Mouse (Mus musculus) embryonic facial prominence, embryonic 11.5 days (tissue): ENCODE data around the gene Timm13. TPM values are rescaled to one million over a fixed set of nuclear protein-coding genes. Genes with fewer than 3 reads are reported as not detected.

Experiments used
- ATAC-seq: fragments of 200-750 bp; cut with Nextera tagmentation; replicated peaks from 2 replicates; pipeline ENCODE4 v1.8.0; 2017; ENCODE audit warnings: low read depth; ENCODE audit not compliant: insufficient number of reproducible peaks, low FRiP score, low TSS enrichment
- DNase-seq: peaks from one replicate; pipeline ENCODE4 v3.0.0-alpha.2; 2015; ENCODE audit warnings: low spot score
- H3K27ac ChIP-seq: fragments of 300-500 bp; sonication (generic); replicated peaks from 2 replicates; pipeline ENCODE4 v1.5.1; 2014; ENCODE audit warnings: mild to moderate bottlenecking, low read depth, low read length, control low read depth
- H3K27me3 ChIP-seq: fragments of 300-500 bp; sonication (generic); 2 replicates; pipeline ENCODE4 v1.6.1; 2014; ENCODE audit warnings: mild to moderate bottlenecking, low read length, moderate library complexity, mixed read lengths; ENCODE audit not compliant: control insufficient read depth, insufficient read depth
- H3K36me3 ChIP-seq: fragments of 300-500 bp; sonication (generic); replicated peaks from 2 replicates; pipeline ENCODE4 v1.6.1; 2014; ENCODE audit warnings: low read depth, mild to moderate bottlenecking, low read length, moderate library complexity, mixed read lengths; ENCODE audit not compliant: control insufficient read depth, insufficient read depth
- H3K4me1 ChIP-seq: fragments of 300-500 bp; sonication (generic); 2 replicates; pipeline ENCODE4 v1.6.1; 2014; ENCODE audit warnings: low read length, mixed read lengths; ENCODE audit not compliant: control insufficient read depth, insufficient read depth
- H3K4me2 ChIP-seq: fragments of 300-500 bp; sonication (generic); 2 replicates; pipeline ENCODE4 v1.6.1; 2014; ENCODE audit warnings: low read depth, mild to moderate bottlenecking, control low read depth, low read length, moderate library complexity
- H3K4me3 ChIP-seq: fragments of 300-500 bp; sonication (generic); 2 replicates; pipeline ENCODE4 v1.5.1; 2014; ENCODE audit warnings: low read depth, low read length, control low read depth
- H3K9ac ChIP-seq: fragments of 300-500 bp; sonication (generic); replicated peaks from 2 replicates; pipeline ENCODE4 v1.6.1; 2014; ENCODE audit warnings: mild to moderate bottlenecking, control low read depth, low read length
- H3K9me3 ChIP-seq: fragments of 300-500 bp; sonication (generic); replicated peaks from 2 replicates; pipeline ENCODE4 v1.6.1; 2016; ENCODE audit warnings: mild to moderate bottlenecking, low read length, inconsistent platforms, mixed read lengths; ENCODE audit not compliant: control insufficient read depth
- WGBS: fragments of 180-500 bp; shearing (Covaris S2); extraction: QIAGEN DNeasy Blood & Tissue Kit; methylation state at CpG from one replicate; pipeline ENCODE4 v1.1.7; 2014; 5-methylcytosine and 5-hydroxymethylcytosine counted together
- polyA plus RNA-seq: library from polyadenylated mRNA; unstranded; fragments of >200 nt; fragmentation: Nextera tagmentation; extraction: Ambion mirVana; gene quantifications from 2 replicates; pipeline ENCODE4 v1.2.1, GENCODE M21; 2014

Gene Timm13
- polyA plus RNA-seq, 1 experiment from 2014 or later, result 266 TPM

- Histone ChIP-seq H3K4me2 (peak overlapping the region; percentile 35), H3K4me3 (peak overlapping the region; percentile 11; the same call in 1 of the 2 replicates), H3K9ac (no peak overlapping the region), H3K27me3 (peaks cover 40% of the 10 kb centered on the region), H3K4me1 (peaks cover 21% of the 10 kb centered on the region), H3K9me3 (no peaks in the 10 kb centered on the region), H3K27ac (no peak overlapping the region), H3K36me3 (no peaks in the 10 kb centered on the region)
- 1% methylated on average over 26 of the region's 26 CpGs for WGBS
- DNase-seq (no peak), ATAC-seq (no peak)
These were observed 30.9 kb upstream of the Timm13 start for GRCm38 (mm10) chr10:80931695-80932094.

DNA sequence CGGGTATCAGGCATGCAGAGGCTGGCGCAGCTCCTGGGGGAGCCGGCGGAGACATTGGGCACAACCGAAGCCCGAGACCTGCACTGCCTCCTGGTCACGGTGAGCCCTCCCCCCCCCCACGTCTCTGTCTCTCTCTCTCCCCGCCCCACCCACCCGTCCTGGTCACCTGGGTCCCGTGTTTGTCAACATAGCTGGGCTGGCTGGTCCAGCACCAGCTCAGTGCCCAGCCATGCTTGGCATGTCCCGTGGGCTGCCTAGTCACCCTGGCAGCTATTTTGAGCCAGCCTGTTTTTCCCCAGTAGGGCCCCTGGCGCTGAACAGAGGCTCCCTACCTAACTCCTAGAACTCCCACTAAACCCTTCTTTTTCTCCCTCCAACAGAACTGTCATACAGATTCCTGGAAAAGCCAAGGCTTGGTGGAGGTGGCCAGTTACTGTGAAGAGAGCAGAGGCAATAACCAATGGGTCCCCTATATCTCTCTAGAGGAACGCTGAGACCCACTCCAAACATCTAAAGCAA lies 30.4 kb upstream of the Timm13 start:
- peak overlapping the region; percentile 10; the same call in 1 of the 2 replicates for H3K9ac ChIP-seq
- H3K27me3 ChIP-seq, result peaks cover 40% of the 10 kb centered on the region
- no peak for DNase-seq

GRCm38 (mm10) chr10:80930361-80931152 lies 29.8 kb upstream of the Timm13 start:
- ATAC-seq, result 0 out of 2 replicates have a peak, but pooled peaks have one; percentile 8

More for the DNA sequence above, 30.4 kb upstream of the Timm13 start:
- H3K27ac ChIP-seq, result no peak overlapping the region
- no peak for ATAC-seq
- no peaks in the 10 kb centered on the region for H3K36me3 ChIP-seq
- H3K4me2 ChIP-seq, result peak overlapping the region; percentile 87
- no peaks in the 10 kb centered on the region for H3K9me3 ChIP-seq
- WGBS, result 3% methylated on average over 12 of the region's 14 CpGs
- H3K4me3 ChIP-seq, result peak overlapping the region; percentile 47
- peaks cover 19% of the 10 kb centered on the region for H3K4me1 ChIP-seq

DNA sequence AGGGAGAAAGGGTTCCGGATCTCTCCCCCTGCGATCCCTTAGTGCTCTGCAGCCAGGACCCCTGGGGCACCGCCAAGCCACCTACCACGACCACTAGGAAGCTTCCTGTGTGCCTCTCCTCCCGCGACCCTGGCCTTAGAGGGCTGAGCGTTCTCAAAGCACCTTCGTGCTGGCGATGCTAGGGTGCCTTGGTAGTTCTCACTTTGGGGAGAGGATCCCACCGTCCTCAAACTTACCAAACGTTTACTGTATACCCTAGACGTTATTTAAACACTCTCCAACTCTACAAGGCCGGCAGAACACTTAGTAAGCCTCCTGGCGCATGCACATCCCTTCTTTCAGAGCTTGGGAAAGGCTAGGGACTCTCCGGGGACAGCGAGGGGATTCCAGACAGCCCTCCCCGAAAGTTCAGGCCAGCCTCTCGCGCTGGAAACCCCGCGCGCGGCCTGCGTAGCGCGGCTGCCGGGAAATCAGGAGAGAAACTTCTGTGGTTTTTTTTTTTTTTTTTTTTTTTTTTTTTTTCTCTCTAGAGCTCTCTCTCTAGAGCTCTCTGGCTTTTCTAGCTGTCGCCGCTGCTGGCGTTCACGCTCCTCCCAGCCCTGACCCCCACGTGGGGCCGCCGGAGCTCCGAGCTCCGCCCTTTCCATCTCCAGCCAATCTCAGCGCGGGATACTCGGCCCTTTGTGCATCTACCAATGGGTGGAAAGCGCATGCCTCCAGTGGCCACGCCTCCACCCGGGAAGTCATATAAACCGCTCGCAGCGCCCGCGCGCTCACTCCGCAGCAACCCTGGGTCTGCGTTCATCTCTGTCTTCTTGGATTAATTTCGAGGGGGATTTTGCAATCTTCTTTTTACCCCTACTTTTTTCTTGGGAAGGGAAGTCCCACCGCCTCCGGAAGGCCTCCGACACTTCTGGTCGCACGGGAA lies 28.8 kb upstream of the Timm13 start, which contains the start of gene Gadd45b:
Gene Gadd45b, plus strand, starts transcription at position 775 of the 928 bp plus-strand sequence.
- Histone ChIP-seq H3K36me3 (no peaks in the 10 kb centered on the region), H3K27ac (peak within 1 kb of the TSS; percentile 52; the same call in 1 of the 2 replicates), H3K4me3 (peak within 1 kb of the TSS; percentile 47), H3K9ac (peak within 1 kb of the TSS; percentile 57), H3K4me1 (peaks cover 15% of the 10 kb centered on the region), H3K4me2 (peak within 1 kb of the TSS; percentile 87), H3K9me3 (no peaks in the 10 kb centered on the region), H3K27me3 (peaks cover 40% of the 10 kb centered on the region)
- WGBS, result under 1% methylated on average over 54 of the region's 56 CpGs
- peak; percentile 99 for DNase-seq
- peak; percentile 72 for ATAC-seq

More at GRCm38 (mm10) chr10:80930361-80931152, 29.8 kb upstream of the Timm13 start:
- Histone ChIP-seq H3K9me3 (no peaks in the 10 kb centered on the region), H3K4me1 (peaks cover 15% of the 10 kb centered on the region), H3K4me3 (peak overlapping the region; percentile 47), H3K36me3 (no peaks in the 10 kb centered on the region), H3K4me2 (peak overlapping the region; percentile 87), H3K9ac (peak overlapping the region; percentile 57), H3K27ac (no peak overlapping the region), H3K27me3 (peaks cover 40% of the 10 kb centered on the region)
- no peak for DNase-seq
- 1% methylated on average over 45 of the region's 45 CpGs for WGBS

- H3K27ac ChIP-seq, result 0 out of 2 replicates have a peak overlapping the region, but pooled peaks have one; percentile 52
- DNase-seq (peak; percentile 92), ATAC-seq (no peak)
- H3K27me3 ChIP-seq, result peaks cover 32% of the 10 kb centered on the region
- H3K4me1 ChIP-seq, result peaks cover 13% of the 10 kb centered on the region
- H3K9me3 ChIP-seq, result no peaks in the 10 kb centered on the region
- peak overlapping the region; percentile 56 for H3K9ac ChIP-seq
- peak overlapping the region; percentile 41 for H3K4me3 ChIP-seq
- H3K4me2 ChIP-seq, result peak overlapping the region; percentile 58
- no peaks in the 10 kb centered on the region for H3K36me3 ChIP-seq
- WGBS, result under 1% methylated on average over 48 of the region's 48 CpGs
These were observed 28.0 kb upstream of the Timm13 start for GRCm38 (mm10) chr10:80928586-80929298.

- no peak for ATAC-seq
- H3K4me1 ChIP-seq, result 0 out of 2 replicates have a peak, but pooled peaks cover 2% of the 10 kb centered on the region
- 48% methylated on average over 3 of the region's 3 CpGs for WGBS
These were observed 24.7 kb upstream of the Timm13 start for GRCm38 (mm10) chr10:80925472-80925871.

GRCm38 (mm10) chr10:80921923-80922322 lies 21.2 kb upstream of the Timm13 start:
- no peaks in the 10 kb centered on the region for H3K4me1 ChIP-seq
- no peaks in the 10 kb centered on the region for H3K9me3 ChIP-seq
- peak overlapping the region; percentile 43 for H3K4me2 ChIP-seq
- H3K4me3 ChIP-seq, result peak overlapping the region; percentile 9; the same call in 1 of the 2 replicates
- ATAC-seq (no peak; the same call in 1 of the 2 replicates), DNase-seq (peak; percentile 59)
- WGBS, result 2% methylated on average over 16 of the region's 16 CpGs
- peak overlapping the region; percentile 53 for H3K9ac ChIP-seq
- H3K36me3 ChIP-seq, result no peaks in the 10 kb centered on the region
- no peak overlapping the region for H3K27ac ChIP-seq
- H3K27me3 ChIP-seq, result no peaks in the 10 kb centered on the region

More at GRCm38 (mm10) chr10:80925472-80925871, 24.7 kb upstream of the Timm13 start:
- no peaks in the 10 kb centered on the region for H3K9me3 ChIP-seq
- H3K27me3 ChIP-seq, result 0 out of 2 replicates have a peak, but pooled peaks cover 3% of the 10 kb centered on the region
- DNase-seq, result no peak
- H3K4me2 ChIP-seq, result no peak overlapping the region
- no peak overlapping the region for H3K4me3 ChIP-seq
- no peak overlapping the region for H3K27ac ChIP-seq
- H3K9ac ChIP-seq, result no peak overlapping the region
- H3K36me3 ChIP-seq, result no peaks in the 10 kb centered on the region
